Comparison of ENCODE assay signal across 23 mouse cellular contexts in genomic region chr2:79414505-79414904, GRCm38 (mm10). TPM values are rescaled to one million over a fixed set of nuclear protein-coding genes. Genes with fewer than 3 reads are reported as not detected.
A peak's percentile ranks its signal among the peaks of the same experiment; 100 is the strongest.
DNase-seq lines count a peak whose midpoint lies in the region; ATAC-seq and TF ChIP-seq lines count a peak whose summit lies in the region.
"Had no signal": no experiment of that assay in that cellular context is flagged by ENCODE, and none has a peak within 500 bp of the region (broad histone marks: within the 10 kb centered on the region; RNA-seq: fewer than 3 reads in every experiment).

No protein-coding gene starts in this region.

- WGBS in embryonic facial prominence, embryonic 11.5 days: 83% methylated on average over 7 of the region's 7 CpGs
- WGBS in embryonic facial prominence, embryonic 10.5 days: 84% methylated on average over 7 of the region's 7 CpGs
- WGBS in embryonic facial prominence, embryonic 15.5 days: 77% methylated on average over 7 of the region's 7 CpGs
- WGBS in lung, adult 2 months: 88% methylated on average over 7 of the region's 7 CpGs

- no peaks in the 10 kb centered on the region for H3K9me3 ChIP-seq in embryonic facial prominence, embryonic 11.5 days (replicated peaks; ENCODE audit: control insufficient read depth, low read length)
- no peaks in the 10 kb centered on the region for H3K9me3 ChIP-seq in embryonic facial prominence, embryonic 10.5 days
- H3K9me3 ChIP-seq in embryonic facial prominence, embryonic 15.5 days (replicated peaks): no peaks in the 10 kb centered on the region
- H3K9me3 ChIP-seq: G1E; liver, embryonic 13.5 days; neural tube, embryonic 12.5 days had no signal

- no peak for DNase-seq in embryonic facial prominence, embryonic 11.5 days (ENCODE audit: low spot score)
- DNase-seq in embryonic facial prominence, embryonic 10.5 days (ENCODE audit: low spot score): no peak
- DNase-seq in left cerebral cortex, postnatal 4 days: peak; percentile 78
- no peak for DNase-seq in left cerebral cortex, postnatal 14 days (ENCODE audit: low spot score in 2 of 2)
- DNase-seq in cerebellum, adult 9-10 months: peak; percentile 73
- DNase-seq in urinary bladder, adult 2 months (ENCODE audit: low spot score): no peak
- DNase-seq in lung, adult 2 months: no peak
- DNase-seq: adrenal gland, postnatal 36 days; kidney, adult 11 months; kidney, postnatal 10 days; liver, embryonic 13.5 days; lung, postnatal 10 days; right cerebral cortex, postnatal 4 days; thymus, postnatal 36 days had no signal

- H3K36me3 ChIP-seq in embryonic facial prominence, embryonic 11.5 days (replicated peaks; ENCODE audit: control insufficient read depth, insufficient read depth, low read depth, low read length): no peaks in the 10 kb centered on the region
- H3K36me3 ChIP-seq in embryonic facial prominence, embryonic 10.5 days (replicated peaks): no peaks in the 10 kb centered on the region
- H3K36me3 ChIP-seq in embryonic facial prominence, embryonic 15.5 days: no peaks in the 10 kb centered on the region
- H3K36me3 ChIP-seq: G1E; liver, embryonic 13.5 days; neural tube, embryonic 12.5 days had no signal

- no peak overlapping the region for H3K4me3 ChIP-seq in embryonic facial prominence, embryonic 11.5 days (ENCODE audit: low read depth, low read length)
- no peak overlapping the region for H3K4me3 ChIP-seq in embryonic facial prominence, embryonic 10.5 days
- no peak overlapping the region for H3K4me3 ChIP-seq in embryonic facial prominence, embryonic 15.5 days (replicated peaks)
- no peak overlapping the region for H3K4me3 ChIP-seq in lung, adult 2 months (replicated peaks; ENCODE audit: extremely low read depth, low read depth, low read length)
- H3K4me3 ChIP-seq: liver, embryonic 13.5 days; neural tube, embryonic 12.5 days had no signal

- TF ChIP-seq POLR2A in lung, adult 2 months (IDR thresholded peaks at IDR 0.05; ENCODE audit: borderline replicate concordance, extremely low read depth, low read depth, low read length): no peak

- no peak overlapping the region for H3K9ac ChIP-seq in embryonic facial prominence, embryonic 11.5 days (replicated peaks; ENCODE audit: low read length)
- no peak overlapping the region for H3K9ac ChIP-seq in embryonic facial prominence, embryonic 15.5 days
- H3K9ac ChIP-seq: liver, embryonic 13.5 days; neural tube, embryonic 12.5 days had no signal

- H3K4me1 ChIP-seq in embryonic facial prominence, embryonic 11.5 days (ENCODE audit: control insufficient read depth, insufficient read depth, low read length): no peaks in the 10 kb centered on the region
- peaks cover 21% of the 10 kb centered on the region for H3K4me1 ChIP-seq in embryonic facial prominence, embryonic 10.5 days
- no peaks in the 10 kb centered on the region for H3K4me1 ChIP-seq in embryonic facial prominence, embryonic 15.5 days
- no peaks in the 10 kb centered on the region for H3K4me1 ChIP-seq in lung, adult 2 months (ENCODE audit: control insufficient read depth, insufficient read depth, low read length)
- H3K4me1 ChIP-seq: liver, embryonic 13.5 days; neural tube, embryonic 12.5 days had no signal

- no peaks in the 10 kb centered on the region for H3K27me3 ChIP-seq in embryonic facial prominence, embryonic 11.5 days (ENCODE audit: control insufficient read depth, insufficient read depth, low read length)
- H3K27me3 ChIP-seq in embryonic facial prominence, embryonic 10.5 days (replicated peaks; ENCODE audit: low read depth, poor library complexity, severe bottlenecking): no peaks in the 10 kb centered on the region
- H3K27me3 ChIP-seq in embryonic facial prominence, embryonic 15.5 days: no peaks in the 10 kb centered on the region
- H3K27me3 ChIP-seq: liver, embryonic 13.5 days; neural tube, embryonic 12.5 days had no signal

- no peak overlapping the region for H3K27ac ChIP-seq in embryonic facial prominence, embryonic 11.5 days (replicated peaks; ENCODE audit: low read depth, low read length)
- H3K27ac ChIP-seq in embryonic facial prominence, embryonic 10.5 days (replicated peaks): no peak overlapping the region
- no peak overlapping the region for H3K27ac ChIP-seq in embryonic facial prominence, embryonic 15.5 days (replicated peaks)
- H3K27ac ChIP-seq: liver, embryonic 13.5 days; neural tube, embryonic 12.5 days had no signal

- intact Hi-C loops in left cerebral cortex, postnatal 4 days (cut with DNase I): no loop called here
- intact Hi-C loops in left cerebral cortex, postnatal 14 days (cut with DNase I): no loop called here

- no peak overlapping the region for H3K4me2 ChIP-seq in embryonic facial prominence, embryonic 11.5 days (ENCODE audit: low read depth, low read length)
- H3K4me2 ChIP-seq in embryonic facial prominence, embryonic 15.5 days (replicated peaks): no peak overlapping the region
- H3K4me2 ChIP-seq: liver, embryonic 13.5 days; neural tube, embryonic 12.5 days had no signal

- TF ChIP-seq CTCF in lung, adult 2 months (IDR thresholded peaks at IDR 0.05; ENCODE audit: insufficient read depth, low read length): no peak

- 0 out of 2 replicates have a peak, but pooled peaks have one; percentile 59 for ATAC-seq in embryonic facial prominence, embryonic 11.5 days (replicated peaks; ENCODE audit: insufficient number of reproducible peaks, low FRiP score, low TSS enrichment, low read depth)
- ATAC-seq in embryonic facial prominence, embryonic 15.5 days (ENCODE audit: insufficient number of reproducible peaks, low FRiP score, low TSS enrichment, low read depth): 0 out of 2 replicates have a peak, but pooled peaks have one; percentile 39
- ATAC-seq: CD4-positive, CD25-positive, alpha-beta regulatory T cell, adult 4 months had no signal

RNA-seq across cellular contexts. Expression of gene Neurod1, which starts 42.0 kb away (rescaled TPM):
- 23.6 and 28.1 TPM in 2 replicates for polyA plus RNA-seq in embryonic facial prominence, embryonic 11.5 days (2014; fragmentation: Nextera tagmentation; extraction: Ambion mirVana)
- 25.1 and 28.7 TPM in 2 replicates for polyA plus RNA-seq in embryonic facial prominence, embryonic 10.5 days (2016; fragmentation: Nextera tagmentation; extraction: Ambion mirVana)
- 10 to 100 TPM; 25.9 to 27.8 TPM for total RNA-seq in left cerebral cortex, postnatal 4 days (2021)
- total RNA-seq in left cerebral cortex, postnatal 14 days (2021): 10 to 100 TPM; 22.4 to 23.4 TPM
- polyA plus RNA-seq in embryonic facial prominence, embryonic 15.5 days (2015; fragmentation: Nextera tagmentation; extraction: Ambion mirVana): 4.3 and 4.7 TPM in 2 replicates
- not detected in 2 replicates for polyA plus RNA-seq in urinary bladder, adult 2 months (2012; rRNA removed)
- not detected in 2 replicates for polyA plus RNA-seq in lung, adult 2 months (2012; rRNA removed)
- total RNA-seq: adrenal gland, postnatal 36 days; gastrocnemius, adult 18-20 months; granulocyte monocyte progenitor cell, adult 5-6 weeks; megakaryocyte, adult 5-6 weeks had no signal
- polyA plus RNA-seq: CD4-positive, CD25-positive, alpha-beta regulatory T cell, adult 4 months; G1E; heart, embryonic 16.5 days; liver, embryonic 13.5 days; testis, adult 2 months had no signal

RNA-seq across cellular contexts. Expression of gene Cerkl, which starts 42.1 kb away (rescaled TPM):
- polyA plus RNA-seq in embryonic facial prominence, embryonic 11.5 days (2014; fragmentation: Nextera tagmentation; extraction: Ambion mirVana): 2.5 and 2.8 TPM in 2 replicates
- 4.5 and 5.2 TPM in 2 replicates for polyA plus RNA-seq in embryonic facial prominence, embryonic 10.5 days (2016; fragmentation: Nextera tagmentation; extraction: Ambion mirVana)
- 1 to 10 TPM; 1.4 to 1.9 TPM for total RNA-seq in left cerebral cortex, postnatal 4 days (2021)
- total RNA-seq in left cerebral cortex, postnatal 14 days (2021): 1 to 10 TPM; 2.0 to 3.7 TPM
- polyA plus RNA-seq in embryonic facial prominence, embryonic 15.5 days (2015; fragmentation: Nextera tagmentation; extraction: Ambion mirVana): 3.3 and 4.0 TPM in 2 replicates
- 0.40 and 0.91 TPM in 2 replicates for polyA plus RNA-seq in urinary bladder, adult 2 months (2012; rRNA removed)
- polyA plus RNA-seq in lung, adult 2 months (2012; rRNA removed): 1.1 and 1.2 TPM in 2 replicates

Comparison
In these comparisons a context has a peak if more than half of its experiments do, and no peak if none do; other contexts are left out.
1. DNase-seq: peak in left cerebral cortex, postnatal 4 days (single experiment) and cerebellum, adult 9-10 months (single experiment); none in embryonic facial prominence, embryonic 11.5 days (single experiment), embryonic facial prominence, embryonic 10.5 days (single experiment), left cerebral cortex, postnatal 14 days (0 of 2), urinary bladder, adult 2 months (single experiment) and lung, adult 2 months (single experiment).